Mouse (Mus musculus) CD4-positive, CD25-positive, alpha-beta regulatory T cell, adult 4 months (primary cell): ENCODE data around the gene Isoc2b. TPM values are rescaled to one million over a fixed set of nuclear protein-coding genes. Genes with fewer than 3 reads are reported as not detected.
"Not testable (repeated sequence)": the region's sequence is repeated elsewhere in the genome, so short reads cannot be mapped to it uniquely, and the experiment has no call there.

ENCODE experiments used
- ATAC-seq: one replicate; pipeline ENCODE4 v1.8.0; 2017
- polyA plus RNA-seq, 2 experiments: library from polyadenylated mRNA; unstranded; fragments of 100-300 nt; shearing (Covaris generic); gene quantifications; one replicate each; pipeline ENCODE4 v1.2.1; 2017

Gene Isoc2b
- polyA plus RNA-seq, 2 experiments from 2014 or later: 29.1 to 47.3 TPM

DNA sequence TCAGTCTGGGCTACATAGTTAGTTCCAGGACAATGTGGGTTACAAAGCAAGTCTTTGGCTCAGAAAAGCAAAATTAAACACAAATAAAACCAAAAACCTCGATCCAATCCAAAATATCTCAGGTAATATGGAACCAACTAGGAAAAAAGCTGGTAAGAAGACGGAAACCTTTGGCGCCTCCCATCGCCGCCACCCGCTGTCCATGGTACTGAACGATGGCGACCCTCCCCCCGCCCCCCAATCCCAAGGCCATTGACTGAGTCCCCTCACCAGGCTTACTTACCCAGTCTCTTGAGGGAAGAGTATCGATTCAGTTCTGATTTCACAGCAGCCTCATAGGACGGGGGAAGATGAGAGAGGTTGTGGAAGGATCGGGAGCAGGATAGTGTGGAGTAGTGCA, 39.6 kb downstream of the Isoc2b start:
- ATAC-seq: no peak

DNA sequence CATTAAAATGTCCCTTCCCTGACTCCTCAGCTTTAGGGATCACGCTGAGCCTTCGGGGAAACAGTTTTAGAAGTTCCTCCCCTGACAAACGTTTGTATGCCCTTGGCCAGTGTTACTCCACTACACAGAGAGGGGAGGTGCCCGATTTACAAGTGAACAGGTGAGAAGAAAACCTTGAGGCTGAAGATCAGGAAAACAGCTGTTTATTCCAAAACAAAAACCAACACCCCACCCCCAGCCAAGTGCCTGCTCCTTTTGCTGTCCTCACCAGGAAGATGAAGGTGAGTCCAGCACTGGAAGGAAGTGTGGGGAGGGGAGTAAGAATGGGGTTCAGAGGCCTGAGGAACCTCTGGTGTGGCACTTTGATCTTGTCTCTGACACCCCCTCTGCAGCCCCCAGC, 44.7 kb downstream of the Isoc2b start:
- ATAC-seq: no peak

DNA sequence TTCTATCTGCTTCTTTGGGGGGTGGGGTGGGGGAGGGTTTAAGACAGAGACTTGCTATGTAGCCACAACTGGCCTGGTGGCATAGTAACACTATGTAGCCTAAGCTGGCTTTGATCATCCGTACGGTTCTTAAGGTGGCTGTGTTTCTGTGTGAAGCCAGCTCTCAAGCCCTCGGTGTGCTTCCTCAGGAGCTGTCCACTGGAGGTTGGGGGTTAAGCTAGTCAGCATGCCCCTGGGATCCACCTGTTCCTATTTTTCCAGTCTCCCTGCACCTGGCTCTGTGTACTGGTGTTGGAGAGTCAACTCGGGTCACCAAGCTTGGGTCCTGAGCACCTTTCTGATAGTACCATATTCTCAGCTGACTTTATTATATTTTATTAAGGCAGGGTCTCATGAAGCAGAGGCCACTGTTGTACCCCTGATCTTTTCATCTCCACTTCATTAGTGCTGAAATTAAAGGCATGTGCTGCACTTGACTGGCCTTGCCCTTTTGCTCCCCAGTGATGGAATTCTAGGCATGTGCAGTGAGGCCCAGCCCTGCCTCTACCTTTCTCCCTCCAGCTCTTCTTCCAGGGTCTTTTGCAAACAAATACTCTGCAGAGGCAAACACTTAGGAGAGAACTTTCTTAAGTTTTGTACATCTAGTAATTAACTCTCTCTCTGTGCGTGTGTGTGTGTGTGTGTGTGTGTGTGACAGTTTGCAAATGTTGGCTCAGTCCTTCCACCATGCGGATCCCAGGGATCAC, 47.7 kb downstream of the Isoc2b start:
- no peak for ATAC-seq

DNA sequence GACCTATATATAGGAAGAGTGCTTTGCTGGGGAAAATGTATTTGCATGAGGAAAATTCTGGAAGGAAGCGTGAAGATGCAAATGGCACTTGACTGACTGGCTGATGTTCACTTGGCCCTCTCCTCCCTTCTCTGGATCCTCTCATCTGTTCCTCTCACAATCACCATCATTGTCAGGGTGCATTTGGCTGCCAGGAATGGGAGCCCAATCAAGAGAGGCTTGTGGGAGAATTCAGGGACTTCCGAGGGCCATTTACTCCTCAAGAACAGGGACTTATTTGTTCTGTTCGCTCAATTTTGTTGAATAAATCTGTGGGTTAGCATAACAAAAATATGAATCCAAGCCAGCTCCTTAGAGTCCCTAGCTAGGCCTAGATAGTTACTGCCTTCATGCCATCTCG, 48.4 kb downstream of the Isoc2b start:
- no peak for ATAC-seq

DNA sequence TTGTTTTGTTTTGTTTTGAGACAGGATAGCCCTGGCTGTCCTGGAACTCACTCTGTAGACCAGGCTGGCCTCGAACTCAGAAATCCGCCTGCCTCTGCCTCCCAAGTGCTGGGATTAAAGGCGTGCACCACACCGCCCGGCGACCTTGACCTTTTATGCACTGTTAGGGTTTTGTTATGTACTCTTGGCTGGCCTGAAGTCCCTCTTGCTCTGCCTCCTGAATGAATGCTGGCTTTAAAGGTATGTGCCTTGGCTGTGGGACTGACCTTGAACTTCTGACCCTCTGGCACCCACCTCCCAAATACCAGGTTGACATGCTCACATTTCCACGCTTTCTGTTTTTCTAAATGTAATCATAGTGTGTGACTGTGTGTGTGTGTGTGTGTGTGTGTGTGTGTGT, 49.1 kb downstream of the Isoc2b start:
- not testable (repeated sequence) for ATAC-seq

DNA sequence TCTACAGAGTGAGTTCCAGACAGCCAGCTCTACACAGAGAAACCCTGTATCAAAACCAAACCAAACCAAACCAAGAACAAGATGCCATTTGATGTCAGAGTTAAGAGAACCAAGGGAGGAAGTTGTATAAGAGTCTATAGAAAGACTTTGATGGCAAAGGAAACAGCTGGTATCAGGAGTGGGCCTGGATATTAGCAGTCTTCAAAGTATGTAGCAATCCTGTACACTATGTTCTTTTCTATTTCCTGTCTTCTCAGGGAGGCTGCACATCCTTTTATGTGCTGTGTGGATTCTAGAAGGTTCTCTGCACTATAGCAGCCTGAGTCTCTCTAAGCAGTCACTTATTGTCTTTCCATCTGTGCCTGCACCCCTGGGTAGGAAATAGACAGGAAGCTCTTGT, 53.5 kb downstream of the Isoc2b start:
- ATAC-seq: no peak

DNA sequence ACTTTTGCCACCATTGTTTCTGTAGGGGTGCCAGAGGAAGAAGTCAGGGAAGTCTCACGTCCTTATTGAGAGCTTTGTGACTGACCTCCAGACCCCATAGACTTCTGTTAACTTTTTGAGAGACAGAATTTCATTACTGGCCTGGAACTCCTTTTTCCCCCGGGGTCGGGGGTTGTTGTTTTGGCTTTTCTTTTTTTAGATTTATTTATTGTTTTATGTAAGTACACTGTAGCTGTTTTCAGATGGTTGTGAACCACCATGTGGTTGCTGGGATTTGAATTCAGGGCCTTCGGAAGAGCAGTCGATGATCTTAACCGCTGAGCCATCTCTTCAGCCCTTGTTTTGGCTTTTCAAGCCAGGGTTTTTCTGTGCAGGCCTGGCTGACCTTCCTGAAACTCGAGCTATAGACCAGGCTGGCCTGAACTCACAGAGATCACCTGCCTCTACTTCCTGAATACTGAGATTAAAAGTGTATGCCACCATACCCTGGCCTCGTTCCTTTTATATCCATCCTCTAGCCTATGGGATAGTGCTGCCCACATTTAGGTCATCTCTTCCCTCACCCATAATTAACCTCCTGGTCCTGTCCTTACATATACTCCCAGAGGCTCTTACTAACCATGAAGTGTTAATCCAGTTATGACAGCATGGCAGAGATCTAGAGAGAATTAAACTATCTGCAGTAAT, 56.8 kb downstream of the Isoc2b start:
- no peak for ATAC-seq

DNA sequence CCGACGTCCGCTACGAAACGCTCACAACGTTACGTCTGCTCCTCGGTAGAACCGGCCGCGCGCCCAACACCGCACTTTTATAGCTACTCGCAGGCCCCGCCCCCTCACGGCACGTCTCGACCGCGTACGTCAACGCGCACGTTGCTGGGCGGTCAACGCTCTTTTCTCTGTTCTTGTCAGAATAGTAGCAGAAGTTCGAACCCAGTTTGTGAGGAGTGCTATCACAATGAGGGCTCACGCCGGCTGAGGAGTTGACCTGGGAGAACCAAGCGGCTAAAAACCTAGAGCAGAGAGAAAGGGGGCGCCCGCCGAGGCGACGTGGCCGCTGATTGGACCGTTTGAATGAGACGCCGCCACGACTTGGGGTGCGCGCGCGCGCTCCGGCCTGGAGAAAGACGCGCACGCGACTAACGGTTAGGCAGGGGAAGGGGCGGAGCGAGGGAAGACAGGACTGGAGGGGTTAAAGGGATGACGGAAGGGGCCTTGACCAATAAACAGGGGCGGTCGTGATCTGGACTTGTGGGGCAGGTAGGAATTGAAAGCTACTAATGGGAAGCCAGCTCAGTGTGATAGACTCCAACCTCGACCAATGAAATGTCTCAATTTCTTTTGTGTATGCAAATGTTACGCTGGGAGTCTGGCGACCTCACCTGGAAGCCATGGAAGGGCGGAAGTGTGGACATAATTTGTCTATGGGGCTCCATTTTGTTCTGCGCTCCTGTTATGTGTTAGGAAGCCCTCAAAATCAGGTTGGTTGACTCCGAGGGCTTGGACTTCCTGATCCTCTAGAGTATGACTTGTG, 57.6 kb downstream of the Isoc2b start, which contains the start of gene Ube2s:
Ube2s (minus strand) TSS at position 288 of the 802 bp plus-strand sequence.
- ATAC-seq: peak; percentile 90

DNA sequence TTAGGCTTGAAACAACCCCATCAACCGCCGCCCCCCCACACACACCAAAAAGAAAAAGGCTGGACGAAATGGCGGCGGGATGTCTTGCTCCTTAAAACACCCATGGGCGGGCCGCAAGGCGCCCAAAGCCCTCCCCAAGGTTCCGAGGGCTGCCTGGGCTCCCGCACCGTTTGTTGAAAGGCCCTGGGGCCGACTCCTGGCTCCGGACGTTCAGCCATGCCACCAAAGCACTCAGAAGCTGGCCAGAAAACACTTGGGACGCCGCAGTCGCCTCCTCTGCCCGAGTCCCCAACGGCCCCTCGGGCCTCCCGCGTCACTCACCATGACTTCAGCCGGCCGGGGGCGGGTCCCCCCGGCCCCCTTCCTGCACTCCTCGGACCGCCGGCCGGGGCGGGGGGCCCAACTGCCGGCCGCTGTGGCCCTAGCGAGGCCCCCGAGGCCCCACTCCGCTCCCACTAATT, 58.2 kb downstream of the Isoc2b start:
- no peak for ATAC-seq

DNA sequence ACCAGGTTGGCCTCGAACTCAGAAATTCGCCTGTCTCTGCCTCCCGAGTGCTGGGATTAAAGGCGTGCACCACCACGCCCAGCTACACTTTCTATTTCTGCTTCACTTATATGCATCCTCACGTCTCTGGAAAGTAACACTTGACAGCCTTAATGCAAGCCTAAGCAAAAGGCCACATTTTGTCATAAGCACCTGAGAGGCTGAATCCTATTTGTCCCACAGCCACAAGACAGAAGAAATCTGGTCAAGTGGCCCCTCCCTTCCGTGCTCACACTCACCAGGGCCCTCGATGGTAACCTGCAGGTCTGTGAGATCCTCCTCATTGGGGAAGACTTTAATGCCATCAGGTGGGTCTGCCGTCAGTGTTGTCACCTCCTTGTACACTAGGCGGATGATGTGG, 58.9 kb downstream of the Isoc2b start:
- ATAC-seq: not testable (repeated sequence)

DNA sequence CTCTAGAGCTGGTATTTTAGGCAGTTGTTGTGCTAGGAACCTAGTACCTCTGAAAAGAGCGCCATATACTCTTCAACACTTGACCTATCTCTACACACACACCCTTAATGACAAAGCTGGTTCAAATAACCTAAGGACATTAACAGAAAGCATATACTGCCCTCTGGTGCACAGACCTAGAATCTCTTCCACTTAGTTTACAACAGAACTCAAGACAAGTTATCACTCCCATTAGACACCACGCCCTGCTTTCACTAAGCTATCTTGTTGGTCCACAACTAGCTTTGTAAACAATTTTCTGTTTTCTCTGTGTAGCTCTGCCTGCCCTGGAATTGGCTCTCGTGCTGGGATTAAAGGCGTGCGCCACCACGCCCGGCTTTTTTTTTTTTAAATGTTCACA, 63.3 kb downstream of the Isoc2b start:
- ATAC-seq: peak; percentile 76

DNA sequence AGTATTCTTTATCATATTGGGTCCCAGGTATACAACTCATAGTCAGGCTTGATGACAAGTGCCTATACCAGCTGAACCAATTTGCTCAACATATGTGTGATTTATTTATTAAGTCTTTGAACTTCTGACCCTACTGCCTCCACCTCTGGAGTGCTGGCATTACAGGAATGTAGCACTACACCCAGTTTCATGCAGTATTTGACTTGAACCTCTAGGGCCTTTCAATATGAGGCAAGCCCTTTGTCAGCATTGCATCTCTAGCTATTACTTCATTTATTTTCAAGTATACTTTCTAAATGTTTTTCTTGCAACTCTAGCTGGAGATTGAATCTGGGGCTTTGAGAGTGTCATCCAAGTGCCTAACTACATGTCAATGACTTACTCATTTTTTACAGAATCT, 67.8 kb downstream of the Isoc2b start:
- no peak for ATAC-seq

DNA sequence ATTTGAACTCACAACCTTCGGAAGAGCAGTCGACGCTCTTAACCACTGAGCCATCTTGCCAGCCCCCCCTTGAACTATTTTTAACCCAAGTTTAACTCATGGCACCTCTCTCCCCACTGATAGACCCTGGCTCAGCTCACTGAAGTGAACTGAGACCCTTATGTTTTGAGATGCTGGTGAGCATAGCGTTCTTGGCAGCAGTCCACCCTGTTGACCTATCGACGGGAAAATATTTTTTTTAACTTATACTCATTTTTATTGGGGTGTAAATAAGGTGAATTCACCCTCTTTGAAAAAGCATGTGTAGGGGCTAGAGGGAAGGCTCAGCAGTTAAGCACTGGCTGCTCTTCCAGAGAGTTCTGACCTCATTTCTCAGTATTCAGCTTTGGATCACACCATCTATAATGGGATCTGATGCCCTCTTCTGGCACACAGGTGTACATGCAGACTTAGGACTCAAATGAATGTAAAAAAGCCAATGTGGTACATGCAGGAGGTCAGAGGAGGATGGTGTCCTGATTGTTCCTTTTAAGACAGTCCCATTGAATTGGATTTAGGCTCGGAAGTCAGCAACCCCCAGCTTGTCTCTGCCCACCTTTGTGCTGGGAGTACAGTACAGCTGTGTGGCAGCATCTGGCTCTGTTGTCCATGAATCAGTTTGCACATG, 74.2 kb downstream of the Isoc2b start:
- peak; percentile 27 for ATAC-seq

Other genes with a start within 250 kb of the Isoc2b start
- 1 to 10 TPM; 2.9 to 4.2 TPM for gene Tmem86b, start 238.8 kb downstream of the Isoc2b start, polyA plus RNA-seq
- gene Ppp6r1, start 211.2 kb downstream of the Isoc2b start, polyA plus RNA-seq: 1 to 10 TPM; 6.7 to 9.1 TPM
- gene Hspbp1, start 185.2 kb downstream of the Isoc2b start, polyA plus RNA-seq: 10 to 100 TPM; 45.4 to 48.2 TPM
- gene Brsk1, start 179.7 kb downstream of the Isoc2b start, polyA plus RNA-seq: not detected
- under 1 TPM in 1 of 2 experiments, not detected in 1; 0.47 TPM for gene Tmem150b, start 145.0 kb downstream of the Isoc2b start, polyA plus RNA-seq
- 10 to 100 TPM; 22.9 to 25.8 TPM for gene Kmt5c, start 130.1 kb downstream of the Isoc2b start, polyA plus RNA-seq
- gene Cox6b2, start 117.2 kb downstream of the Isoc2b start, polyA plus RNA-seq: 1 to 10 TPM in 1 of 2 experiments, not detected in 1; 2.1 TPM
- not detected for gene Fam71e2, start 99.0 kb downstream of the Isoc2b start, polyA plus RNA-seq
- under 1 TPM in 1 of 2 experiments, not detected in 1; 0.16 TPM for gene Il11, start 87.4 kb downstream of the Isoc2b start, polyA plus RNA-seq
- not detected for gene Tmem190, start 87.3 kb downstream of the Isoc2b start, polyA plus RNA-seq
- gene Tmem238, start 80.6 kb downstream of the Isoc2b start, polyA plus RNA-seq: under 1 TPM in 1 of 2 experiments, not detected in 1; 0.86 TPM
- gene Rpl28, start 77.4 kb downstream of the Isoc2b start, polyA plus RNA-seq: 100 to 1,000 TPM; 446 to 574 TPM
- gene Ube2s, start 57.7 kb downstream of the Isoc2b start, polyA plus RNA-seq: 10 to 100 TPM; 25.0 to 25.3 TPM
- gene Shisa7, start 25.6 kb downstream of the Isoc2b start, polyA plus RNA-seq: under 1 TPM in 1 of 2 experiments, not detected in 1; 0.11 TPM
- gene Isoc2a, start 6.9 kb upstream of the Isoc2b start, polyA plus RNA-seq: under 1 TPM; 0.35 to 0.47 TPM
- not detected for gene Gm36210, start 36.3 kb upstream of the Isoc2b start, polyA plus RNA-seq
- 1 to 10 TPM in 1 of 2 experiments, under 1 TPM in 1; 0.99 to 1.5 TPM for gene Zfp628, start 45.0 kb upstream of the Isoc2b start, polyA plus RNA-seq
- gene Nat14, start 51.8 kb upstream of the Isoc2b start, polyA plus RNA-seq: under 1 TPM in 1 of 2 experiments, not detected in 1; 0.61 TPM
- gene Ssc5d, start 55.5 kb upstream of the Isoc2b start, polyA plus RNA-seq: under 1 TPM in 1 of 2 experiments, not detected in 1; 0.12 TPM
- not detected for gene Sbk2, start 94.1 kb upstream of the Isoc2b start, polyA plus RNA-seq
- not detected for gene Sbk3, start 100.9 kb upstream of the Isoc2b start, polyA plus RNA-seq
- gene Zfp579, start 125.9 kb upstream of the Isoc2b start, polyA plus RNA-seq: 1 to 10 TPM; 3.6 to 6.4 TPM
- 10 to 100 TPM; 44.1 to 45.4 TPM for gene Zfp524, start 144.2 kb upstream of the Isoc2b start, polyA plus RNA-seq
- 10 to 100 TPM in 1 of 2 experiments, 1 to 10 TPM in 1; 9.5 to 12.0 TPM for gene Fiz1, start 144.4 kb upstream of the Isoc2b start, polyA plus RNA-seq
- 1 to 10 TPM; 7.9 to 8.9 TPM for gene Gm44973, start 145.2 kb upstream of the Isoc2b start, polyA plus RNA-seq
- 10 to 100 TPM in 1 of 2 experiments, 1 to 10 TPM in 1; 3.5 to 12.3 TPM for gene Zfp865, start 150.1 kb upstream of the Isoc2b start, polyA plus RNA-seq
- gene Ccdc106, start 150.3 kb upstream of the Isoc2b start, polyA plus RNA-seq: under 1 TPM in 1 of 2 experiments, not detected in 1; 0.58 TPM
- not detected for gene 4632433K11Rik, start 163.9 kb upstream of the Isoc2b start, polyA plus RNA-seq
- gene Zfp784, start 168.2 kb upstream of the Isoc2b start, polyA plus RNA-seq: 1 to 10 TPM; 4.5 to 9.3 TPM
- gene Zfp580, start 181.3 kb upstream of the Isoc2b start, polyA plus RNA-seq: under 1 TPM in 1 of 2 experiments, not detected in 1; 0.69 TPM
- gene U2af2, start 191.9 kb upstream of the Isoc2b start, polyA plus RNA-seq: 10 to 100 TPM; 27.5 to 28.2 TPM
- gene Epn1, start 210.0 kb upstream of the Isoc2b start, polyA plus RNA-seq: 1 to 10 TPM; 4.0 to 7.2 TPM
- gene Rfpl4, start 246.7 kb upstream of the Isoc2b start, polyA plus RNA-seq: under 1 TPM in 1 of 2 experiments, not detected in 1; 0.51 TPM